Mouse (Mus musculus): ENCODE results near the gene Gm15737.

DNA sequence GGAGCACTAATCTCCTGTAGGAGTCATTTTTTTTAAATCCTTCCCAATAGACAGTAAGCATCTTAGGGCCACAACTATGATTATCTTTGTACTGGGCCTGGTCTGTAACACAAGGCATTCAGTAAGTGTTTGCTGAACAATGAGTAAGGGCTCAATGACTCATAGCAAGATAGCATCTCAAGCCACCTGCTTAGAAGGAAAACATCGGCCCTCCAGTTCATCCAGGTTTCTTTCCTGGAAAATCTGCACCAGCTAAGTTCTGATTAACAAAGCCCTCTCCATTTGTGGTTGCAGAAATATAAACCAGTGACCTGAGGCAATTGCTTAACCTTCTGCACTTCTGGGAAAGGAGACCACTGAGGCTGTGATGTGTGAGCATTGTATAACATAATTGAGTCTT lies 34.9 kb downstream of the Gm15737 start:
- TF ChIP-seq CTCF (IDR thresholded peaks at IDR 0.05; ENCODE audit: insufficient read depth, low read depth, low read length) (no peak), POLR2A (IDR thresholded peaks at IDR 0.05; ENCODE audit: insufficient read depth, low read depth, low read length) (no peak)

Data from olfactory bulb, adult 2 months (tissue).